Mouse (Mus musculus) retina, postnatal 1 day (tissue): ENCODE data around the gene Smc5.

Source experiments
- DNase-seq: peaks from one replicate; pipeline ENCODE4 v3.0.0-alpha.2; 2012

The Smc5 gene

GRCm38 (mm10) chr19:23273355-23274053 is at the start of gene Smc5:
Smc5 (minus strand) TSS chr19:23273897.
- DNase-seq, result peak; percentile 91

DNA sequence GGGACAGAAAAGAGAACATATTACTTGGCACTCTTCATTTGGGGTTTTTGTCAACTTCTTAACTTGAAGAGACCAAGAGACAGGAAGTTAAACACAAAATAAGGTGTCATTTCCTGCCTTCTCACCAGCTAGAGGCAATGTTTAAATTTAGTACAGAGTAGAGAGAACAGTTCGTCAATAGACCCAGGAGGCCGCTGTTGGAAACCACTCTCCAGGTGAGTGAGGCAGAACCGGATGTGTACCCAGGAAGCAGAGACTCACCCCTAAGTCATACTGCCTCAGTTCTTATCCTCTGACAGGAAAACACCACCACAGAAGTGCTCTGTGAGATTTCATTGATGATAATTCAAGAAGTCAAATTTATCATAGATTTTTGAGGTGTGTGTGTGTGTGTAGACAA is 49.4 kb upstream of the Smc5 start:
- no peak for DNase-seq

DNA sequence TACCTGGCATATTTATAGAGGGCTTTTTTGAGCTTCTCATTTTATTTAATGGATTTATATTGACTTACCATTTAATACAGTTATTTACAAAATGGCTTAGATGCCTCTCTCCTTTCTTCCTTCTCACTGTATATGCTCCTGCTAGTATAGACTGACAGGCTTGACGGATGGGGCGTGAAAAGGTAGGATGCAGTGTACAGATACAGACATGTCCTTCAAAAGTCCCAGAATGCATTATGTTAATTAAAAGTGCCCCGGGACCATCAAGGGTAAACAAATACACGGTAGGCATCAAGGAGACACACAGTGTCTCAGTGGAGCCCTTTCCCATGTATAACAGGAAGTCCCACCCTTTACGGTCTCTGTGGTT is 44.3 kb upstream of the Smc5 start:
- DNase-seq, result no peak

DNA sequence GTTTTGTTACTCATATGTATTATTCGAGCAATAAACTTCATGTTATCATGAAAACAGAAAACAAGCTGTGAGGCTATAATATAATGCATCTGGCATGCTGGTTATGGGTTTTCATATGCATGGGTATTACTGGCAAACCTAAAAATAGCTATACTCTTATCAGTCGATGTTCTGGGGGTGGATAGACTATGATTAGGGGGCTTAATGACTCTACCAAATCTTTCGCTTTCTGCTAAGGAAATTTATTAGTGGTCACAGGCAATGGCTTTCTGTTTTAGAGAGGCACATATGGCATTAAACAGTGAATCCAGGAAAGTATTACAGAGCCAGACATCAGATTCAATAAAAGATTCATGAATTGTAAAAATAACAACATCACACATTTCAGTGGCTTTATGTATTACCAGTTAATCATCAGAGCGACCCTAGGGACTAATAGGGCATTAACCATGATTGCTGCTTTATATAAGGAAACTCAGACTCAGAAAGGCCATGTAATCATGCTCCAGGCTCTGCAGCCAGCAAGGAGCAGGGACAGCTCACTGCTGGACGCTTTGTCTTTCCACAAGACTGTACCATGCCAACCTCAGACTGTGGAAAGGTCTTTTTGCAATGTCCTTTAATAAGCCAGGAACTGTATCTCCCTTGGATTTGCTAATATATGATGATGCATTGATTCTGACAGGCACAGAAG is 43.7 kb upstream of the Smc5 start:
- no peak for DNase-seq

DNA sequence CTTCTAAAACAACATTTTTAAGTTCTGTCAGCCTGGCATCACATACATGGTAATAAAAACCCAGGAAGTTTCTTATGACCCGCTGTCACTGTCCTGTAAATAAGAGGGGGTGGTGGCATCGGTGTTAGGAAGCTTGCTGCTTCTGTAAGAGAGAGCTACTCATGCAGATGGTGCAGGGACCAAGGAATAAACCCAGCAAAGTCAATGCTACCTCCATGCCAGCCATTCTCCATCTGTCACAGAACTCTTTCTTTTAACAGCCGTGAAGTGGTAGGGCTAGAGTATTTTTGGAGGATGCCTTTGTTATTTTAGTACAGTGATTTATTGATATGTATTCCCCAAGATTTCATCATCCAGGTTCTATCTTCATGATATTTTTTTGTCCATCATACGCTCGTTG is 43.2 kb upstream of the Smc5 start:
- no peak for DNase-seq

GRCm38 (mm10) chr19:23309979-23310378 is 36.3 kb upstream of the Smc5 start:
- DNase-seq, result no peak

GRCm38 (mm10) chr19:23306671-23307070 is 33.0 kb upstream of the Smc5 start:
- DNase-seq, result no peak

DNA sequence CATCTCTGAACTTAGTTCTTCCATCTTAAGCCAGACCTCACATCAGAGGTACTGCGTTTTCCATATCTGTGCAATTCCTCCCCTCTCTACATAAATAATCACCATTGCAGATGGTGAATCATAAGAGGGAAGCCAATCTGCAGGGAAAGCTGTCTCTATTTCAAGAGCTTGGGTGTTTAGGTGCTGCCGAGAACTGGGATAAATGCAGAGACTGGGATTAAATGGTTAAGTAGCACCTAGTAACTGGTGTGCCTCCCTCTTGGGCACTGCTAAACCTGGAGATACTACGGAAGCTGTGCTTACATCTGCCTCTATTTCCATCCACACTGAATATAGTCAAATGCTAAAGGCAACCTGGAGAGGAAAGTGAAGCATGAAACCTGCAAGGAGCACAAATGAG is 26.3 kb upstream of the Smc5 start:
- no peak for DNase-seq

- DNase-seq, result no peak
Observed at GRCm38 (mm10) chr19:23298917-23299316, 25.2 kb upstream of the Smc5 start.

GRCm38 (mm10) chr19:23297191-23297590 is 23.5 kb upstream of the Smc5 start:
- DNase-seq, result no peak

- DNase-seq, result no peak
Observed at GRCm38 (mm10) chr19:23289251-23289650, 15.6 kb upstream of the Smc5 start.

- DNase-seq, result no peak
Observed at GRCm38 (mm10) chr19:23281911-23282660, 8.4 kb upstream of the Smc5 start.

DNA sequence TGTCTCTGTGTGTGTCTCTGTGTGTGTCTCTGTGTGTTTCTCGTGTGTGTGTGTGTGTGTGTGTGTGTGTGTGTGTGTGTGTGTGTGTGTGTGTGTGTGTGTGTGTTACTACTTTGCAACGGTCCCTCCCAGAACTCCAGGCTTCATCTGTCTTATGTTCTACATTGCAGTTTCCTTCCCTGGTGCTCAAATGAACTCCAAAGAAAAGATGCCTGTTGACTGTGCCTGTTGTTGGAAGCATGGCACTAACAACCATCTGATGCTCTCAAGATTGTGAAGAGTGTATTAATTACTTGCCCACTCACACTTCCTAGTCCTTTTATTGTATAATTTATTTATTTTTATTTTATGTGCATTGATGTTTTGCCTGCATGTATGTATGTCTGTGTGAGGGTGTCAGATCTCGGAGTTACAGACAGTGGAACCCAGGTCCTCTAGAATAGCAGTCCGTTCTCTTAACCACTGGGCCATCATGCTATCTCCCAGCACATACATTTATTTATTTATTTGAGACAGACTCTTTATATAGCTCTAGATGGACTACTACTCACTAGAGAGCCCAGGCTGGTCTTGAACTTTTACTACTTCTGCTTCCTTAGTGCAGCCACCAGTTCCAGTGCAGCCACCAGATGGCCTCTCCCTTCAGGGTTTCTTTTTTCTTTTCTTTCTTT is 492 bp upstream of the Smc5 start:
- DNase-seq, result no peak

DNA sequence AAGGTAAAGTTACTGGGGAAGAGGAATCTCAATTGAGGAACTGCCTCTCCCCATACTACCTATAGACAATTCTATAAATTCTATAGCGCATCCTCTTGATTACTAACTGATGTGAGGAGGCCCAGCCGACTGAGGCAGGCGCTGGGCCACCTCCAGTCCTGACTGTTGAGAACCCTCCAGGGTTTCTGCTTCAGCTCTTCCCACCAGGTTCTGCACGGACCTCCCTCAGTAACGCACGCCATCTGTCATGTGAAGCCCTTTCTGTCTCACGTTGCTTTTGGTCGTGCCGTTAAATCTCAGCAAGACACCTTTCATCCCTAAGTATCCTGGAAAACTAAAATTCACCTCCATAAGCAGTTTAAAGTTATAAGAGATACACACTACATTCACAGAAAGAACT is 16.9 kb downstream of the Smc5 start:
- no peak for DNase-seq

DNA sequence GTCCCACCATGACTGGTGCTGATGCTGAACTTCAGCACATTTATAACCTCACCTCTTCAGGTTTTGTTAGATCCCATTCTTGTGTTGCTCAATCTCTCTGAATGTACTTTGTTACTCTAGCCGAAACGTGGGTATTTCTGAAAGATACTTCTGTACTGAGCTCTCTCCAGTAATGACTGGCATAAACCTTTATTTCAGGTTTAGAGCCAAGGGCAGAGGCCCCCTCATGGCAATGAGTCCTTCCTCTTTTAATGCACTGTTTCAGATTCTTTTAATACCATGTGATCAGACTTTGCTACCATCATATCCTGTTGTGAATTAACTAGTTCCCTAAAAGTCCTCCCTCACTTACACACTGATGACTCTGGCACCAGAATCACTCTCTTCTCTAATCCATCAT is 27.2 kb downstream of the Smc5 start:
- no peak for DNase-seq

DNA sequence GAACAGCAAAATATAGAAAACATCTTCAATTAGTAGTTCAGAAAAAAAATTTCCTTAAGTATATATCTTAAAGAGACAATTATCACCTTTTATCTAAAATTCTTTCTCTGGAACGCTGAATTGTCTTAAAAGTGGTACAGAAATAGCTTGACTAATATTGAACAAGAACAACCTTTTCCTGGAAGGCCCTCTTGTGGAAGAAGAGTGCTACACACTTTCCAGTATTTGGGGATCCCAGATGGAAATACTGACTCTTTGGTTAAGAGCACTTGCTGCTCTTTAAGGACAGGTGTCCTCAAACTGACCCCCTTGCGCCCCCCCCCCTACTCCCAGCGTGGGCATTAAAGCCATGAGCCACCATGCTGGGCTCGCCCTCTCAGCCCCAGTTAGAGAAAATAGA is 48.6 kb downstream of the Smc5 start:
- peak; percentile 58 for DNase-seq

DNA sequence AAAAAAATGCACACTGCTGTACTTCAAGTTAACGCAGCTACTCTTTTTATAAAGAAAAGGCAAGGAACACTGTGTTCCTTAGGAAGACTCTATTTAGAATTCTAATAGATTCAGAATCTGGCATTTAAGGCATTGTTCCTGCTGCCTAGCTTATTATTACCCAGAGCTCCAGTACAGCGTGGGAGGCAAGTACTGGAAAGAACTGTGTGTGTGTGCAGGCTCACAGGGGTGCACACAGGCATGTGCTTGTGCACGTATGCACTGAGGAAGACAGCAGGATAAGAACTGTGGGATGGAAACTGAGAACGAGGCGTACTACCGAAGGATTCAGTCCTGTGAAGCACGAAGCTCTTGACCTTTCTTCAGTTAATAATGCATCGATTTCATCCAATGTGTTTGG is 59.4 kb downstream of the Smc5 start:
- DNase-seq, result no peak

- DNase-seq, result no peak
Observed at GRCm38 (mm10) chr19:23211325-23211724, 62.4 kb downstream of the Smc5 start.

- DNase-seq, result no peak
Observed at GRCm38 (mm10) chr19:23203505-23204053, 70.1 kb downstream of the Smc5 start.

DNA sequence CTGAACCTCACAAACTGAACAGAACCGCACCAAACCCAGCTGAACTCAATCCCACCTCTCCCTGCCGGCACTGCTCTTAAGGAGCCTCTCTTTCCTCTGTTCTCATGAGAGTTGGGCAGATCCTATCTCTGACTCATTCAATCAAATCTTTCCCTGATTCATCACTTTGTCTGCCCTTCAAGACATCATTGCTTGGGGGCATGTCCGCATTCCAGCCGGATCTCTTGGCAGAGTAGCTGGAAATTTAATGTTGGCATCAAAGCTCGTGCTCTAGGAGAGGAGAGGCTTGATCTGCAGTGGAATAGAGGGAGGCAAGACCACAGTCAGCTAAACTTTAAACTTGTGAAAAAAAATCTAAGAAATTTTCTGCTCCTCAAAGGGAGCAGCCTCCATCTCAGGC is 71.6 kb downstream of the Smc5 start:
- no peak for DNase-seq

GRCm38 (mm10) chr19:23193076-23193475 is 80.6 kb downstream of the Smc5 start:
- no peak for DNase-seq

DNA sequence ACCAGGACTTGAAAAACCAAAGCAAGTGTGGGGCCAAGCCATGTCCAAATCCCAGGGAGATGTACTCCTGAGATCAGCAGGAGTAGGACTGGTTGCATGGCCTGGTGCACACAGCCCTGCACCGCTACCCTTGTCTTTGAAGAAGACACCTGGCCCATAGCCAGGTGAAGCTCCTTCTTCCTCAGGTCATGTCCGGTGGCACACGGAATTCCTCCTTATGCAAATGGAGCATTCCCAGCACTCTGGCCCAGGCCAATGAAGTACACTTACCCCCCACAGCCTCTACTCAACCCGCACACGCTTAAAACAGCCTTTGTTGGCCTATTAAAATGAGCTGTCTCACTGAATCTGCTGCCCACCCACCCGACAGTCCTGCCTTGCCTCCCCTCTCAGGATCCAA is 82.2 kb downstream of the Smc5 start:
- DNase-seq, result no peak

DNA sequence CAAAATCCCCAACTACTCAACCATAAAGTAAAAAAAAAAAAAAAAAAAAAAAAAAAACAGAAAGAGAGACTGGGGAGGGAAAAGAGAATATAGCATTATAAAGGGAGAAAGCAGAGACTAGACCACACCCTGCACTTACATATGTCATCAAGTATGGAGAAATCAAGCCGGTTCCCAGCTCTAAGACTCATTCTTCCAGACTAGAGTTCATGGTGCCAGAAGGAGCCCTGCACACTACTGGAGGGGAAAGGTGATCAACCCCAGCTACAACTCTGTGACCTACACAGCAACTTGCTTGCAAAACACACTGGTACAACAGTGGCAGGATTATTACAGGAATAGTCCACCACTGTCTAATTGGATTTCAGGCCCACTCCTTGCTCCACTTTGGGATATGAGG is 84.0 kb downstream of the Smc5 start:
- DNase-seq, result no peak
